Mouse (Mus musculus): ENCODE measurements around the gene Neurl3. TPM values are rescaled to one million over a fixed set of nuclear protein-coding genes. Genes with fewer than 3 reads are reported as not detected.

The Neurl3 gene
- polyA plus RNA-seq (2015; fragmentation: Nextera tagmentation; extraction: Ambion mirVana): 2.1 and 2.3 TPM in 2 replicates

DNA sequence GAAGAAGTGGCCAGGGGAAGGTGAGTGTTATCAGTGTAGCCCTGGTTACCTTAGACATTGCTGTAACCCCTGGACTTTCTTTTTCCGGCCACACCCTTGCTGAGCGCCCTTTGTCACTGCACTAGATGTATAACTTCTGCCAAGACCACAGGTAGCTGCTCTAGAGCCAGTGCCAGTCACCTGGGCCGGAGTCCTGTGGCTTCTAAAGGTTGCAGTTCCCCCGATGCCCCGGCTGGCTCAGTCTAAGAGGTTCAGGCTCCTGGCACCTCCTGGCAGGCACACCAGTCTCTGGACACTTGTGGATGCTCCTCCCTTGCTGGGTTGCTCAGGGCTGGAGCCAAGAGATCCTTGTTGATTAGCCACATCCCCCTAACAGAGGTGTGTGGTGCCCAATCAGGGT is at the start of gene Neurl3:
TSS of gene Neurl3 (minus strand) at position 225 of the 400 bp plus-strand sequence.

DNA sequence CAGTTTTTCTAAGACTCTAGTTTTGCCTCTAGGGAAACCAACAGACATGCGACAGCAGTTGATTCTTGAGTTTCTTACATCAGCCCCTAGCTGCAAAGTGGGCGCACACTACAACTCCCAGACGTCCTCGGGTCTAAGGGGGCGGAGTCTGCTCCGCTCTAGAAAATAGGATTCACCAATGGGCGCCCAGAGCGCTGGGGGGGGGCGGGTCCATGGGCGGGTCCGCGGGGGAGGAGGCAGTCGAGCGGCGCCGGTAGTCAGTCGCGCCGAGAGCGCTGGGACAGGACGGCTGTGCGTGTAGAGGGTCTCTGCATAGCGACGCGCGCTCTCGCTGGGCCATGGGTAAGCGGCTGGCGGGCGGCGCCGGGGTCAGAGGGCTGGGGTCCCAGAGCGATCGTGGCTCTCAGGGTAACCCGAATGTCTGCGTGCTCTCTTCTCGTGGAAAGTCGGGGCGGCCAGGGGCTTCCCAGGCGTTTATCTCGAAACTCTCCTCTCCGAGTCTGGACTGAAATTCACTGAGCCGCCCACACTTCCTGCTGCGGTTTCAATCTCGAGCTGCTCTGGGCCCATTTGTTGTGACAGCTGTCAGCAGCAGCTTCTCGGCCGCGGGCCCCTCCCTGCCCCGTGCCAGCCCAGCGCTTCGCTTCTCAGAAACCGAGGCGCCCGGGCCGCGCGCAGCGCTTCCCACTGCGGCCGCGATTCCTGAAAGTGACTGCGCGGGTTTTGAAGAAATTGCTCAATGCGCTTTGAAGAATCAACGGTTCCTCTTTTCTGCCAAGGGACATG is 33.2 kb upstream of the Neurl3 start, which contains the start of gene Arid5a:
TSS of gene Arid5a (plus strand) at position 239 of the 786 bp plus-strand sequence.

DNA sequence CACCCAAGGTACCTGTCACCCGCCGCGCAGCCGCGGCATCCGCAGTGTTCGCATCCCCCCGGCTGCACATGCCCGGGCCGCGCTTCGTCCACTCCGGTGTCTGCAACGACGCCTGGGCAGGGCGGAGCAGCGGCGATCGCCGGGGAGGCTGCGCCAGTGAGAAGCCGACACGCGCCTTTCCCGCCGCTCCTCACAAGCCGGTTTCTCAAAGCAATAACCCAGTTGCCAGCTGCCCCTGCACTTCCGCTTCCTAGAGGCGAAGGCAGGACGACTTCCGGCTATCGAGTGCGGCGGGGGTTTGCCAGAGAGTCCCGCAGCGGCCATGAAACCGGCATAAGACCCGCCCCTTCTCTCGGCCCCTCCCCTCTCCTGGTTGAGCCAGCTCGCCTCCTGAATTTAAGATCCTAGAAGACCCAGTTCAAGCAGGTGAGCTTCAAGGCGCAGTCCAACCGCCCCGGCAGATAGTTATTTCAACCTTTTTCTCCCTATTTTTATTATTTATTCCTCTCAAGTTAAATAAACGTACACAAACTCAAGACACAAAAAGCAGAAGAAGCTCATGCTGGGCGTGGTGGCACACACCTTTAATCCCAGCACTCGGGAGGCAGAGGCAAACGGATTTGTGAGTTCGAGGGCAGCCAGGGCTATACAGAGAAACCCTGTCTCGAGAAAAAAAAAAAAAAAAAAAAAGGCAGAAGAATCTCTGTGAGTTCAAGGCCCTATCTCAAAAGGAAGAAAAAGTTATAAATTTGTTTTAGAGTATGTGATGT is 30.2 kb downstream of the Neurl3 start, which contains the start of gene Uggt1:
TSS of gene Uggt1 (minus strand) at position 663 of the 770 bp plus-strand sequence.

Other genes with a start within 250 kb of the Neurl3 start
- 23.3 and 24.8 TPM in 2 replicates for gene Hs6st1, start 206.3 kb downstream of the Neurl3 start, polyA plus RNA-seq (2015; fragmentation: Nextera tagmentation; extraction: Ambion mirVana)
- gene Uggt1, start 30.0 kb downstream of the Neurl3 start, polyA plus RNA-seq (2015; fragmentation: Nextera tagmentation; extraction: Ambion mirVana): 25.2 and 29.0 TPM in 2 replicates
- 6.2 and 9.0 TPM in 2 replicates for gene Arid5a, start 33.1 kb upstream of the Neurl3 start, polyA plus RNA-seq (2015; fragmentation: Nextera tagmentation; extraction: Ambion mirVana)
- 26.1 and 29.2 TPM in 2 replicates for gene Kansl3, start 94.5 kb upstream of the Neurl3 start, polyA plus RNA-seq (2015; fragmentation: Nextera tagmentation; extraction: Ambion mirVana)
- 0.75 and 1.4 TPM in 2 replicates for gene Fer1l5, start 97.6 kb upstream of the Neurl3 start, polyA plus RNA-seq (2015; fragmentation: Nextera tagmentation; extraction: Ambion mirVana)
- 45.8 and 47.6 TPM in 2 replicates for gene Lman2l, start 170.6 kb upstream of the Neurl3 start, polyA plus RNA-seq (2015; fragmentation: Nextera tagmentation; extraction: Ambion mirVana)
- 10.9 and 12.5 TPM in 2 replicates for gene Cnnm4, start 196.9 kb upstream of the Neurl3 start, polyA plus RNA-seq (2015; fragmentation: Nextera tagmentation; extraction: Ambion mirVana)
- gene Cnnm3, start 237.2 kb upstream of the Neurl3 start, polyA plus RNA-seq (2015; fragmentation: Nextera tagmentation; extraction: Ambion mirVana): 5.5 and 6.0 TPM in 2 replicates